Mouse (Mus musculus) liver, embryonic 14 days (tissue): ENCODE data around the gene Pcdh18. TPM values are rescaled to one million over a fixed set of nuclear protein-coding genes. Genes with fewer than 3 reads are reported as not detected.

Experiments
- polyA plus RNA-seq: library from polyadenylated mRNA; depleted of rRNA; stranded (reverse); fragments of >200 nt; gene quantifications from 2 replicates; pipeline ENCODE4 v1.2.3, GENCODE M21; 2012; rRNA removed

The Pcdh18 gene
- polyA plus RNA-seq, result 0.81 and 1.0 TPM in 2 replicates

DNA sequence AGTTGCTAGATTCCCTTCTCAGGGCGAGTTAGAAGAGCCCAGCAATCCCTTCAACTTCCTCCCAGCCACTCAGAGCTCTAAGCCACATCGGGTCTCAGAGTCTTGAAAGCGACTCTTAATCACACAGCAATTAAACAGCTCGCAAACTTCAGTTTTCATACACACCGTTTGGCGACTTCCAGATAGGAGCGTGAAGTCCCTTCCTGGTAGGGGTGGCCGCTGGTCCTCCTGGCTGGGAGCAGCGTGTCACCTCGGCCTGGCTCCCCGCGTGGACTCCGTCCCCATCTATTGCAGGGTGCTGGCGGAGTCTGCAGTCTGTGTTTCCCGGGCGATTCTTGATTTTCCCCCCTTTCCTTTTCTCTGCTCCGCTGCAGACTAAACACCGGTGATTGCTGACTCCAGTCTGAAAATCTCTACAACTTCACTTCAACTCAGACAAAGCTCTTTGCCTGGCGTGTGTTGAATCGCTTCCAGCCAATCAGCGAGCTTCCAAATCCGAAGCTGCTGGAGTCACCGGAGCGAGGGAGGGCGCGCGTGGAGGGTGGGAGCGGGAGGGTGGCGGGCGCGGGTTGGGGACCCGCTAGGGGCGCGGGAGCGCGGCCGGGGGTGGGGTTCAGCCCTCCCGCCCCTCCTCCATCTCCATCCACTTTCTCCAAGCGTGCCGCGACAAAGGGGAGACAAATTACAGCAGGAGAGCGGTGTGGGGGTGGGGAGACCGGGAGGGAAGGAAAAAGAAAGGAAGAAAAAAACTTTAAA lies at the start of gene Pcdh18:
Gene Pcdh18 (minus strand): TSS at position 456 of the 756 bp plus-strand sequence.

